Mouse (Mus musculus) heart, adult 8-10 months (tissue): Measurements from ENCODE around the gene Hist1h2ba. TPM values are rescaled to one million over a fixed set of nuclear protein-coding genes. Genes with fewer than 3 reads are reported as not detected.
A peak's percentile ranks its signal among the peaks of the same experiment; 100 is the strongest.

Source experiments
- DNase-seq: peaks from one replicate; pipeline ENCODE4 v3.0.0; 2022; ENCODE audit warnings: low spot score
- microRNA-seq: library from miRNA; unstranded; fragments of <30 nt; microRNA quantifications from one replicate; pipeline ENCODE4 v1.2.0, GENCODE M21; 2022
- total RNA-seq, 4 experiments: library from RNA; stranded (reverse); gene quantifications; 2 replicates each; pipeline ENCODE4 v1.2.4; 2022

Gene Hist1h2ba
- total RNA-seq, 4 experiments from 2014 or later: not detected

GRCm38 (mm10) chr13:23906906-23907305, 27.1 kb downstream of the Hist1h2ba start:
- no peak for DNase-seq

- peak; percentile 9 for DNase-seq
Measured at GRCm38 (mm10) chr13:23898242-23898641, 35.7 kb downstream of the Hist1h2ba start.

- no peak for DNase-seq
Measured at GRCm38 (mm10) chr13:23893269-23893593, 40.7 kb downstream of the Hist1h2ba start.

GRCm38 (mm10) chr13:23892592-23893268, 41.2 kb downstream of the Hist1h2ba start:
- DNase-seq: no peak

- no peak for DNase-seq
Measured at GRCm38 (mm10) chr13:23889011-23889605, 44.8 kb downstream of the Hist1h2ba start.

- no peak for DNase-seq
Measured at GRCm38 (mm10) chr13:23887026-23887725, 46.8 kb downstream of the Hist1h2ba start.

GRCm38 (mm10) chr13:23885540-23885939, 48.4 kb downstream of the Hist1h2ba start:
- no peak for DNase-seq

Small RNAs within 50 kb of the gene (microRNA-seq; reads per million reads assigned to microRNA genes)
- gene Gm44344: not detected

Other genes starting within 250 kb of the Hist1h2ba start
- 10 to 100 TPM; 74.6 to 82.2 (median 76.6) TPM for gene Hist1h2bc, start 250.0 kb downstream of the Hist1h2ba start, total RNA-seq
- under 1 TPM in 1 of 4 experiments, not detected in 3; 0.30 TPM for gene Hist1h1t, start 238.3 kb downstream of the Hist1h2ba start, total RNA-seq
- 10 to 100 TPM; 37.9 to 55.9 (median 45.3) TPM for gene Hist1h4c, start 235.7 kb downstream of the Hist1h2ba start, total RNA-seq
- 10 to 100 TPM; 58.1 to 66.0 (median 61.5) TPM for gene Hfe, start 223.3 kb downstream of the Hist1h2ba start, total RNA-seq
- 100 to 1,000 TPM; 145 to 209 (median 187) TPM for gene Hist1h1c, start 195.3 kb downstream of the Hist1h2ba start, total RNA-seq
- gene Hist1h3c, start 188.6 kb downstream of the Hist1h2ba start, total RNA-seq: 1 to 10 TPM in 2 of 4 experiments, under 1 TPM in 1, not detected in 1; 0.82 to 5.6 (median 2.3) TPM
- 1 to 10 TPM; 2.6 to 6.9 (median 4.0) TPM for gene Hist1h2bb, start 187.4 kb downstream of the Hist1h2ba start, total RNA-seq
- gene Hist1h2ab, start 183.0 kb downstream of the Hist1h2ba start, total RNA-seq: 1 to 10 TPM in 3 of 4 experiments, not detected in 1; 2.4 to 8.4 (median 4.0) TPM
- 10 to 100 TPM in 1 of 4 experiments, 1 to 10 TPM in 3; 2.4 to 16.9 (median 4.5) TPM for gene Hist1h3b, start 181.9 kb downstream of the Hist1h2ba start, total RNA-seq
- 1 to 10 TPM; 5.4 to 9.6 (median 6.8) TPM for gene Hist1h4b, start 177.1 kb downstream of the Hist1h2ba start, total RNA-seq
- 10 to 100 TPM in 1 of 4 experiments, 1 to 10 TPM in 3; 4.1 to 10.2 (median 5.4) TPM for gene Hist1h4a, start 172.9 kb downstream of the Hist1h2ba start, total RNA-seq
- 1 to 10 TPM; 1.8 to 10.0 (median 6.6) TPM for gene Hist1h3a, start 171.8 kb downstream of the Hist1h2ba start, total RNA-seq
- 1 to 10 TPM; 3.3 to 5.0 (median 4.0) TPM for gene Hist1h1a, start 170.5 kb downstream of the Hist1h2ba start, total RNA-seq
- not detected for gene Trim38, start 164.2 kb downstream of the Hist1h2ba start, total RNA-seq
- not detected for gene Slc17a2, start 127.2 kb downstream of the Hist1h2ba start, total RNA-seq
- gene Slc17a3, start 94.7 kb downstream of the Hist1h2ba start, total RNA-seq: not detected
- not detected for gene Slc17a1, start 66.4 kb downstream of the Hist1h2ba start, total RNA-seq
- not detected for gene Slc17a4, start 19.1 kb downstream of the Hist1h2ba start, total RNA-seq
- gene Hist1h2aa, start 306 bp upstream of the Hist1h2ba start, total RNA-seq: not detected
- gene Scgn, start 57.1 kb upstream of the Hist1h2ba start, total RNA-seq: not detected